7 mouse cellular contexts compared by ENCODE assay signal in genomic region chr14:23575951-23576350, GRCm38 (mm10).
A peak's percentile ranks its signal among the peaks of the same experiment; 100 is the strongest.
DNase-seq lines count a peak whose midpoint lies in the region; ATAC-seq and TF ChIP-seq lines count a peak whose summit lies in the region.

No protein-coding gene starts in this region.

- H3K9me3 ChIP-seq in embryonic facial prominence, embryonic 14.5 days (ENCODE audit: control insufficient read depth, low read length): no peaks in the 10 kb centered on the region
- no peaks in the 10 kb centered on the region for H3K9me3 ChIP-seq in limb, embryonic 14.5 days (ENCODE audit: control insufficient read depth, low read length)

- WGBS in embryonic facial prominence, embryonic 14.5 days: 2% methylated on average over 2 of the region's 2 CpGs
- 2% methylated on average over 2 of the region's 2 CpGs for WGBS in limb, embryonic 14.5 days

- no peaks in the 10 kb centered on the region for H3K27me3 ChIP-seq in embryonic facial prominence, embryonic 14.5 days (replicated peaks; ENCODE audit: control insufficient read depth, insufficient read depth, low read length)
- no peaks in the 10 kb centered on the region for H3K27me3 ChIP-seq in limb, embryonic 14.5 days (ENCODE audit: control insufficient read depth, insufficient read depth, low read length)

- no peak overlapping the region for H3K27ac ChIP-seq in embryonic facial prominence, embryonic 14.5 days (replicated peaks; ENCODE audit: low read depth, low read length)
- H3K27ac ChIP-seq in limb, embryonic 14.5 days (replicated peaks; ENCODE audit: low read depth, low read length): no peak overlapping the region

- H3K4me1 ChIP-seq in embryonic facial prominence, embryonic 14.5 days (ENCODE audit: control insufficient read depth, insufficient read depth, low read length): 0 out of 2 replicates have a peak, but pooled peaks cover 3% of the 10 kb centered on the region
- no peaks in the 10 kb centered on the region for H3K4me1 ChIP-seq in limb, embryonic 14.5 days (ENCODE audit: control insufficient read depth, insufficient read depth, low read length)

- H3K36me3 ChIP-seq in embryonic facial prominence, embryonic 14.5 days (ENCODE audit: control insufficient read depth, insufficient read depth, low read length): no peaks in the 10 kb centered on the region
- no peaks in the 10 kb centered on the region for H3K36me3 ChIP-seq in limb, embryonic 14.5 days (ENCODE audit: control insufficient read depth, insufficient read depth, low read length)

- no peak for TF ChIP-seq POLR2A in limb, embryonic 14.5 days (IDR thresholded peaks at IDR 0.05; ENCODE audit: borderline replicate concordance, extremely low read depth, insufficient read depth, insufficient read length)

- no peak overlapping the region for H3K4me3 ChIP-seq in embryonic facial prominence, embryonic 14.5 days (ENCODE audit: low read depth, low read length)
- no peak overlapping the region for H3K4me3 ChIP-seq in limb, embryonic 14.5 days (replicated peaks; ENCODE audit: low read length)

- no peak overlapping the region for H3K9ac ChIP-seq in embryonic facial prominence, embryonic 14.5 days (ENCODE audit: low read depth, low read length)
- no peak overlapping the region for H3K9ac ChIP-seq in limb, embryonic 14.5 days (ENCODE audit: low read depth, low read length, severe bottlenecking)

- H3K4me2 ChIP-seq in embryonic facial prominence, embryonic 14.5 days (ENCODE audit: low read depth, low read length): no peak overlapping the region
- H3K4me2 ChIP-seq in limb, embryonic 14.5 days (replicated peaks; ENCODE audit: low read depth, low read length, severe bottlenecking): no peak overlapping the region

- ATAC-seq in embryonic facial prominence, embryonic 14.5 days (ENCODE audit: low read depth): peak; percentile 79; the same call in 1 of the 2 replicates
- ATAC-seq in limb, embryonic 14.5 days (ENCODE audit: low FRiP score, low read depth): no peak
- ATAC-seq in erythroid progenitor cell, adult 5-6 weeks (replicated peaks; ENCODE audit: low FRiP score, poor library complexity, severe bottlenecking): no peak

- DNase-seq in layer of hippocampus, adult 18-20 months (ENCODE audit: low spot score in 2 of 2): peak; percentile 29 to 54
- no peak for DNase-seq in layer of hippocampus, adult 8-10 months (ENCODE audit: low spot score in 2 of 2)
- DNase-seq in ZHBTc4 (ENCODE audit: low read depth, low spot score): peak; percentile 12
- peak; percentile 55 for DNase-seq in embryonic facial prominence, embryonic 14.5 days (ENCODE audit: low spot score)
- peak; percentile 46 for DNase-seq in limb, embryonic 14.5 days (ENCODE audit: low spot score)
- no peak for DNase-seq in thymus, postnatal 36 days

Comparison
In these comparisons a context has a peak if more than half of its experiments do, and no peak if none do; other contexts are left out.
1. DNase-seq: peak in layer of hippocampus, adult 18-20 months (2 of 2), ZHBTc4 (single experiment), embryonic facial prominence, embryonic 14.5 days (single experiment) and limb, embryonic 14.5 days (single experiment); none in layer of hippocampus, adult 8-10 months (0 of 2) and thymus, postnatal 36 days (0 of 2).